Mouse (Mus musculus) heart, postnatal 10 days (tissue): ENCODE measurements around the gene Ndufv1. TPM values are rescaled to one million over a fixed set of nuclear protein-coding genes. Genes with fewer than 3 reads are reported as not detected.
"Not testable (repeated sequence)": the region's sequence is repeated elsewhere in the genome, so short reads cannot be mapped to it uniquely, and the experiment has no call there.

ENCODE experiments used
- DNase-seq, 2 experiments: peaks; one replicate each; pipeline ENCODE4 v3.0.0; 2021
- intact Hi-C: fragments of 180-260 bp; cut with DNase I; formaldehyde crosslinking; loops from one replicate; pipeline ENCODE4 v1.15.1; 2025
- total RNA-seq, 2 experiments: library from RNA; stranded (reverse); gene quantifications; 2 replicates each; pipeline ENCODE4 v1.2.3; 2021

The Ndufv1 gene
- total RNA-seq: 100 to 1,000 TPM; 960 to 987 TPM

DNA sequence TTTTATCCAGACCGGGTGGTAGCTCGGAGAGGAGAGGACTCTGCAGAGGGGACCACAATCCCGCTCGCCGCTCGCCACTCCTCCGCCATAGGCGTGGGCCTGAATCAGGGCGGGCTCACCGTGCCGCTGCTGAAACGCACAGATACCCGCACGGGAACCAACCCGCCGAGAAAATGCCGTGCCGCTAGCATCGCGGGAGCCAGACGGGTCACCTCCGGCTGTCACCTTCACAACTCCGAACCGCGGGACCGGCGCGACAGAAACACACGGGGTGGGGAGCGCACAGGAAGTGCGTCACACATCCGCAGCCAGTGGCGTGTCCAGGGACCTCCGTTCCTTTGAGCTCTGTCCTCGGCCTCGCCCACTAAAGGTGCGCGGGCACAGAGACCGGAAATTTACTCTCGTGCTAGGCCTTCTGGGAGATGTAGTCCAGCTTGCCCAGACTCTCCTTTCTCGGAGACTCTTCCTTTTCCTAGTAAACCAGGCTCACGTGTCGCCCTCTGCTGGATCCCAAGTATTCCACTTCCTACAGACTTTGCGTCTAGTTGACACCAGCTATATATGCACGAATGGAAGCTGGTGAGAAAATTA, at the start of gene Ndufv1:
Ndufv1 (minus strand) TSS at position 375 of the 591 bp plus-strand sequence.
- intact Hi-C loops: loop anchor here (1.0 kb wide), 1 partner anchor 66 kb away; no protein-coding TSS in a partner anchor
- DNase-seq: peak; percentile 98

DNA sequence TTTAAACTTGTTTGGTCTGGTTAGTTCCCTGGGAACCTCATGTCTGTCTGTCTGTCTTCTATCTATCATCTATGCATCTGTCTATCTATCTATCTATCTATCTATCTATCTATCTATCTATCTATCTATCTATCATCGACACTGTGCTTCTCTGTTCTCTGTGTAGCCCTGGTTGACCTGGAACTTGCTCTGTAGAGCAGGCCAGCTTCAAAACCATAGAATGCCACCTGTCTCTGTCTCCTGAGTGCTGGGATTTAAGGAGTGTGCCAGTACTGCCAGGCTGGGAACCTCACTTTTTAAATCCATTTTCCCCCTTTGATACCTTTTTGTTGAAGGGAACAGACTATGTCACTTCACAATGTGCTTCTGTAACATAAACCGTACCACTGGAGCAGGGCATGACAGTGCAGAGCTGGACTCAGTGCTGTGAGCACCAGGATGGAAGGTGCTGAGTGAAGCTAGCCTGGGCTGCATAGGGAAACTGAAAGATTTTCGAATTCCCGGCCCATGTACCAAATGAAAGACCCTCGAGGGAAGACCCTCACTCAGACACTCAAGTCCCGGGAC, 48.4 kb upstream of the Ndufv1 start:
- no peak for DNase-seq
- intact Hi-C loops: no loop called here

GRCm38 (mm10) chr19:4060044-4060898, 47.7 kb upstream of the Ndufv1 start:
- intact Hi-C loops, DNase-seq: not testable (repeated sequence)

DNA sequence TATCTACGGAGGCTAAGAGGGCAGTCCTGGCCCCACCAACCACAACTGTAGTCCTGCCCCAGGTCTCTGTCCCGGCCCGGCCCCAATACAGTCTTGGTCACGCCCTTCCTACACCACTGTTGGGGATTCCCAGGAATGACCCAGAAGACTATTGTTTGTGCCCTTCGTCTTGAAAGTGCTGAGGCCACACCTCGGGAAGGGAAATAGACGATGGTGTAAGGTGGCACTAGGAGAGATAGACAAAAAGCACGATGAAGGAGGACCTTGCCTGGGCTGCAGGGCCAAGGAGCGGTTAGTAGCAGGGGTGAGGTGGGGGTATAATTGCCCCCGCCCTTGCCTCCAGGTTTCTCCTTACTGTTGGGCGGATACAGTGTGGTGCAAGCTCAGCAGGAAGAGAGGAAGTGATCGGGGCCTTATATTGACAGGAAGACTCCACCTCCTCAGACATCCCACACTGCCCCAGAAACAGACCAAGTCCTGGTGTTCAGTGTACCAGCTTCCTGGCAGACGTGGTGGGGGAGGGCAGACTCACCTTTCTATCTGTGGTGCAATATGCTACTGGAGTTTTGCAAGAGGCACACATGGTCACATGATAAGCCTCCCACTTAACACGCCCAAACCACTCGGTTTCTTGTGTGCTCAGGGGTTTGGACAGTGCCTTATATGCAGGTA, 46.6 kb upstream of the Ndufv1 start, which contains the start of gene Gstp3:
Gstp3 (minus strand) TSS at position 501 of the 672 bp plus-strand sequence.
- no peak for DNase-seq
- intact Hi-C loops: no loop called here

DNA sequence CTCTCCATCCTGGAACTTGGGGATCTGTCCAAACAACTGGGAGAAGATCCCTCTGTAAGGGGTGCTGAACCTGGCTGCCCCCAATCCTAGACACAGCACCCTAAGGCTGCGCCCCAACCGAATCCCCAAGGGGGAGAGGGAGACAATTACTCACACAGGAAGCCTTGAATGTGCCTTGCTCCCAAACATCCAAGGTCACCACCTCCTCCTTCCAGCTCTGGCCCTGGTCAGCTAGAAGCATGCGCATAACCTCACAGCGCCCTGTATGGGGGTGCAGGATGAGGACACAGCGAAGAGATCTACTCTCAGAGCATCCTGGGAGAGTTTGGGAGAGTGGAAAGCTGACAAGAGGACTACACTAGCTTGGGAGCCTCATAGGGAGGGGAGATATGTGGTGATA, 46.0 kb upstream of the Ndufv1 start:
- intact Hi-C loops: no loop called here
- DNase-seq: no peak

GRCm38 (mm10) chr19:4057962-4058361, 45.4 kb upstream of the Ndufv1 start:
- no peak for DNase-seq
- intact Hi-C loops: no loop called here

DNA sequence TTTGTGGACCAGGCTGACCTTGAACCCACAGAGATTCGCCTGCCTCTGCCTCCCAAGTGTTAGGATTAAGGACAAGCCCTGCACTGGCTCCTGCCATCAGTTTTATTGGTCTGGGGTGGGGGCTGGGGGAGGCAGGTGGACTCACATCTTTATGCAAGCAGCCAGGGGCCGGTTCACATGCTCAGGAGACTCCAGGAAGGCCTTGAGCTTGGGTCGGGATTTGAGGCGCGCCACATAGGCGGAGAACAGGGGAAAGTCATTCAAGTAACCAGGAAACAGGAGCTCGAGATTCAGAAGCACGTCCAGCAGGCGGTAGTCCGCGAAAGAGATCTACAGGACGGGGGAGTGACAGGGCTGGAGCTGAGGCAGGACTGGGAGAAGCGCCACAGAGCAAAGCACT, 44.8 kb upstream of the Ndufv1 start:
- no peak for DNase-seq
- intact Hi-C loops: no loop called here

- peak; percentile 15 to 32 for DNase-seq
- intact Hi-C loops: no loop called here
Measured at GRCm38 (mm10) chr19:4056727-4057126, 44.1 kb upstream of the Ndufv1 start.

DNA sequence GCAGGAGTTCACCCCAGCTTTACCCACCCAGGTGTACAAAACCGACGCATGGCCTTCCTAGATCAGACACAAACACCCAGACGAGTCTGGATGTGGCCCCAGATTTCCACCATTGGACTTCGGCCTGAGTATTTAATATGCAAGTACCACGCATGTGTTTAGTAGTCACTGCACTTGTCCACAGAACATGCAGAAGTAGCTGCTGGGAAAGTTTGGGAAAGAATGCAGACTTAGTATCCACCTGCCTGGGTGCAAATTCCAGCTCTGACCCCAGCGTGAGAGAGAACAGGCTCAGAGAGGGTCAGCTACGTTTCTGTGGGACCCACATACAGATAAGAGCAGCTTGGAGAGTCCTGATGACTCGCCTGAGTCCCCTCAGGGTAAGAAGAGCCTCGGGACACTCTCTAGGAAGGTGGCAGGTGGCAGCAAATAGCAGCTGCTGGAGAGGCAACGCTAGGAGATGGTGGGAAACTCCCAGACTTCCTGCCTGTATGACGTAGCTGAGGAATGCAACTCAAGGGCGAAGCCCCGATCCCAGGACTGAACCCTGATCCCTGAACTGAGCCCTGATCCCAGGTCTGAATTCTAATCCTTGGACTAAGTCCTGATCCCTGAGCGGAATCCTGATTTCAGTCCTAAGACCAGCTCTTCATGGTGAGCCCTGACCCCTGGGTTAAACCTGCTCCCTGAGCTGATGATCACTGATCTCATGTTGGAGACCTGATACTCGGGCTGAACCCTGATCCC, 43.5 kb upstream of the Ndufv1 start:
- intact Hi-C loops: no loop called here
- DNase-seq: no peak

DNA sequence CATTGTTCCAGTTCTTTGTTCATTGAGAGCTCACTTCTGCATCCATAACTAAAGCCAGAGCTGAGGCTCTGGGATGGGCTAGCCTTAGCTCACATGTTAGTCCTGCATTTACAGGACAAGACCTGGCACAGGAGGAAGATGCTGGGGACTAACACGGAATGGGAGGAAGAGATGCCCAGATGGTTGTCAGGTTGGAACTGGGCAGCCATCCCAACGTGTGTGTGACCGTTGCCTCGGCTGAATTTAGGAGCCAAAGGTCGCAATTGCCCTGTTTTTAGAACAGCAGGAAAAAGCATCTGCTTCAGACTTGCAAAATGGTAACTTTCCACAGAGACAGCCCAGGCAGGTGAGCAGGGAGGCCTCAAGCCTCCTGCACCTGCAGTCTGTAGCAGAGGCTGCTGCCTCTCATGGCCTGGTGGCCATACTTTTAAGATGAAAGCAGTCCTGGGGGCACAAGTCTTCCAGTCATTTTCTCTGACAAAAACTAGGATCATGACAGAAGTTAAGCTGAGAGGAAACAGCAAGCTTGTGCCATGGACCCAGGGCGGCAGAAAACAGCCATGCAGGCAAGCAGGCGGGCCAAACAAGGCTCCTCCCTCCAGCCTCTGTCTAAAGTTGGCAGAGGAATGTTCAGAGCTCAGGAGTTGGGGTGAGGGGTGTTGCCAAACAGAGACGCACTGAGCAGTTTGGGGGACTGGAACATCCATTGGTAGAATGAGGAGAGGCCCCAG, 42.8 kb upstream of the Ndufv1 start:
- no peak for DNase-seq
- intact Hi-C loops: no loop called here

DNA sequence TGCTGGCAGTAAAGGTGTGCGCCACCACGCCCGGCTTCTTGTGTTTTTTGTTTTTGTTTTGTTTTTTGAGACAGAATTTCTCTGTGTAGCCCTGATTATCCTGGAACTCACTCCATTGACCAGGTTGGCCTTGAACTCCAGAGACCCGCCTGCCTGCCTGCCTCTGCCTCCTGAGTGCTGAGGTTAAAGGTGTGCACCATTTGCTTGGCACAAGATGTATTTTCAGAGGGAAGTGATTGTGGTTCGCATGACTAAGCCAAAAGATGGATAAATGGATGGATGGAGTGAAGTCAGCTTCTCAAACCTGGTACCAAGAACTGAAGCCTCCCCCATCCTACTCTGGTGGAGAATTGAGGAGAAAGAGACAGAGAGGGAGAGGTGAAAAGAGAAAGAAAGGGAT, 42.0 kb upstream of the Ndufv1 start:
- DNase-seq: no peak
- intact Hi-C loops: no loop called here

GRCm38 (mm10) chr19:4052516-4053030, 40.0 kb upstream of the Ndufv1 start:
- intact Hi-C loops: loop anchor here (1.0 to 2.0 kb wide), 2 partner anchors 32 to 176 kb away; no protein-coding TSS in a partner anchor
- DNase-seq: no peak

- intact Hi-C loops: loop anchor here (1.0 to 2.0 kb wide), 2 partner anchors 33 to 176 kb away; no protein-coding TSS in a partner anchor
- DNase-seq: peak; percentile 73 to 85
Measured at GRCm38 (mm10) chr19:4051741-4052515, 39.3 kb upstream of the Ndufv1 start.

DNA sequence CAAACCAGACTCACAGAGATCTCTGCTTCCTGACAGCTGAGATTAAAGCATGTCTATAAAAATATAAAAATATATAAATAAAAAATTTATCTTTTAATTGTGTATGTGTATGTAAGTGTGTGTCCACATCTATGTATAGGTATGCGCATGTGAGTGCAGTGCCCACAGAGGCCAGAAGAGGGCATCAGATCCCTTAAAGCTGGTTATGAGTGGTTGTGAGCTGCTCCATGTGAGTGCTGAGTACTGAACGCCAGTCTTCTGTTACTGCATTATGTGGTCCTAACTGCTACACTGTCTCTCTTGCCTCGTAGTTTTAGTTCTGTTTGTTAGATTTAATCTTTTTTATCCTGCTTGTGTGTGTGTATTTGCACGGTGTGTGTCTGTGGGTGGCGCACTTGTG, 38.4 kb upstream of the Ndufv1 start:
- intact Hi-C loops: no loop called here
- DNase-seq: no peak

- DNase-seq, intact Hi-C loops: not testable (repeated sequence)
Measured at GRCm38 (mm10) chr19:4049069-4049468, 36.5 kb upstream of the Ndufv1 start.

DNA sequence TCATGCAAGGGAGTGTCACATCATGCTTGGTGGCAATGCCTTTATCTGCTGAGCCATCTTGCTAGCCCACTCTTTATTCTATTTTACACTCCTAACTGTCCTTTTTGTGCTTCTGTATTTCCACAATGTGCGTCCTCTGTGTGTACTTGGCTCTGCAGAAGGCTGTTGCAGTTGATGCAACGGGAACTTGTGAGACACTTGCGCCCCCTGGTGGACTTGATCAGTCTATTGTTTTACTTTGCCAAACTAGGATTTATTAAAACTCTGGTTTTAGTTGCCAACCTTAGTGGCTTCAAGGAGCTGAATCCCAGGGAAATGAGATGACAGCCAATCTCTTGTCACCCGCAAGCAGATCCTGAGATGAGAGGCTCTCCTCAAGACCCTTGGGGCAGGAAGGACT, 35.3 kb upstream of the Ndufv1 start:
- intact Hi-C loops: loop anchor here (1.0 kb wide), 1 partner anchor 29 kb away; no protein-coding TSS in a partner anchor
- peak; percentile 78 to 90 for DNase-seq

- intact Hi-C loops: loop anchor here (1.0 kb wide), 1 partner anchor 28 kb away; no protein-coding TSS in a partner anchor
- DNase-seq: no peak
Measured at GRCm38 (mm10) chr19:4046866-4047254, 34.3 kb upstream of the Ndufv1 start.
